Mouse (Mus musculus): ENCODE measurements around the gene Sfswap. TPM values are rescaled to one million over a fixed set of nuclear protein-coding genes. Genes with fewer than 3 reads are reported as not detected.
A peak's percentile ranks its signal among the peaks of the same experiment; 100 is the strongest.
"Not testable (repeated sequence)": the region's sequence is repeated elsewhere in the genome, so short reads cannot be mapped to it uniquely, and the experiment has no call there.

Gene Sfswap
- polyA plus RNA-seq, 1 experiment from 2014 or later, result 60.0 TPM

GRCm38 (mm10) chr5:129594116-129595114 lies 93.4 kb downstream of the Sfswap start:
- 44% methylated on average over 19 of the region's 19 CpGs for WGBS
- no peak overlapping the region for H3K4me2 ChIP-seq
- 0 out of 2 replicates have a peak overlapping the region, but pooled peaks have one; percentile 10 for H3K9ac ChIP-seq
- H3K36me3 ChIP-seq (replicated peaks), result no peaks in the 10 kb centered on the region; the same call in 1 of the 2 replicates
- no peak overlapping the region for H3K27ac ChIP-seq
- H3K4me3 ChIP-seq, result no peak overlapping the region
- no peaks in the 10 kb centered on the region for H3K27me3 ChIP-seq (replicated peaks)
- peak; percentile 67 for ATAC-seq (replicated peaks)
- H3K9me3 ChIP-seq, result no peaks in the 10 kb centered on the region
- H3K4me1 ChIP-seq, result peaks cover 17% of the 10 kb centered on the region

- no peak for ATAC-seq (replicated peaks)
- H3K4me2 ChIP-seq, result no peak overlapping the region
- no peak overlapping the region for H3K27ac ChIP-seq
- H3K4me3 ChIP-seq, result no peak overlapping the region
- no peaks in the 10 kb centered on the region for H3K27me3 ChIP-seq (replicated peaks)
- no peaks in the 10 kb centered on the region for H3K9me3 ChIP-seq
- WGBS, result 34% methylated on average over 16 of the region's 16 CpGs
- no peak overlapping the region for H3K9ac ChIP-seq
- no peaks in the 10 kb centered on the region for H3K4me1 ChIP-seq
- no peaks in the 10 kb centered on the region; the same call in 1 of the 2 replicates for H3K36me3 ChIP-seq (replicated peaks)
Measured at GRCm38 (mm10) chr5:129602071-129602487, 101.1 kb downstream of the Sfswap start.

DNA sequence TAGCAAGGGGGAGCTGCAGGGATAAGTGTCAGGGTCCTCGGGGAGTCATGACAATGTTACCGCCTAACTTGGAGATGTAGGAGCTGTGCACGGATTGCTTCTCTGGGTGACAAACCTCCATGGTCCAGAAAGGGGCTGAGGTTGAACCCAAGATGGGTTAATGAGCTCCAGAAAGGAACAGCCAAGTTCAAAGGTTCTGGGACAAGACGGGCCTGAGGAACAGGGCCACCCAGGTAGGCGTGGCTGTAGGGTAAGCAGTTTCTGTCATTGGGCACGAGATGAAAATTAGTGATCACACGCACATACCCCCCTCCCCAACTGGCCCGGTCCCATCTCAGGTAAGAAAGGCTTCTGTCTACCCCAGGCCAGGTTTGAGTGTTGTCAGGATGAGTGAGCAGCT lies 106.5 kb downstream of the Sfswap start:
- H3K36me3 ChIP-seq (replicated peaks), result no peaks in the 10 kb centered on the region
- no peak overlapping the region for H3K4me2 ChIP-seq
- no peak overlapping the region for H3K4me3 ChIP-seq
- H3K27ac ChIP-seq, result no peak overlapping the region
- no peaks in the 10 kb centered on the region for H3K27me3 ChIP-seq (replicated peaks)
- no peak for ATAC-seq (replicated peaks)
- no peaks in the 10 kb centered on the region for H3K4me1 ChIP-seq
- H3K9ac ChIP-seq, result no peak overlapping the region
- 87% methylated on average over 8 of the region's 8 CpGs for WGBS
- no peaks in the 10 kb centered on the region for H3K9me3 ChIP-seq

GRCm38 (mm10) chr5:129611060-129611459 lies 110.0 kb downstream of the Sfswap start:
- Histone ChIP-seq H3K4me2 (no peak overlapping the region), H3K4me3 (no peak overlapping the region), H3K9me3 (no peaks in the 10 kb centered on the region), H3K27ac (no peak overlapping the region), H3K9ac (no peak overlapping the region), H3K36me3 (replicated peaks) (no peaks in the 10 kb centered on the region), H3K27me3 (replicated peaks) (no peaks in the 10 kb centered on the region), H3K4me1 (no peaks in the 10 kb centered on the region)
- 0 out of 2 replicates have a peak, but pooled peaks have one; percentile 54 for ATAC-seq (replicated peaks)
- WGBS, result 7% methylated on average over 1 of the region's 1 CpGs

- not testable (repeated sequence) for H3K27ac ChIP-seq; H3K9me3 ChIP-seq; H3K4me3 ChIP-seq; H3K4me1 ChIP-seq; ATAC-seq (replicated peaks); H3K9ac ChIP-seq; H3K27me3 ChIP-seq (replicated peaks); H3K4me2 ChIP-seq; H3K36me3 ChIP-seq (replicated peaks)
- 60% methylated on average over 9 of the region's 9 CpGs for WGBS
Measured at GRCm38 (mm10) chr5:129620600-129620999, 119.6 kb downstream of the Sfswap start.

Other genes starting within 250 kb of the Sfswap start
- 13.2 and 14.5 TPM in 2 replicates for gene Mmp17, start 82.9 kb downstream of the Sfswap start, polyA plus RNA-seq (2015; fragmentation: Nextera tagmentation; extraction: Ambion mirVana)
- gene Zfp11, start 168.9 kb downstream of the Sfswap start, polyA plus RNA-seq (2015; fragmentation: Nextera tagmentation; extraction: Ambion mirVana), result 8.5 and 8.6 TPM in 2 replicates
- gene Sept14, start 207.3 kb downstream of the Sfswap start, polyA plus RNA-seq (2015; fragmentation: Nextera tagmentation; extraction: Ambion mirVana), result not detected in 2 replicates
- 161 and 167 TPM in 2 replicates for gene Mrps17, start 214.3 kb downstream of the Sfswap start, polyA plus RNA-seq (2015; fragmentation: Nextera tagmentation; extraction: Ambion mirVana)
- 81.8 and 82.0 TPM in 2 replicates for gene Nipsnap2, start 223.8 kb downstream of the Sfswap start, polyA plus RNA-seq (2015; fragmentation: Nextera tagmentation; extraction: Ambion mirVana)

All from midbrain, embryonic 15.5 days (tissue).